Mouse (Mus musculus): ENCODE measurements around the gene Ccdc34. TPM values are rescaled to one million over a fixed set of nuclear protein-coding genes. Genes with fewer than 3 reads are reported as not detected.
"Not testable (repeated sequence)": the region's sequence is repeated elsewhere in the genome, so short reads cannot be mapped to it uniquely, and the experiment has no call there.

Gene Ccdc34
- polyA plus RNA-seq, 1 experiment from 2014 or later = 38.7 TPM

DNA sequence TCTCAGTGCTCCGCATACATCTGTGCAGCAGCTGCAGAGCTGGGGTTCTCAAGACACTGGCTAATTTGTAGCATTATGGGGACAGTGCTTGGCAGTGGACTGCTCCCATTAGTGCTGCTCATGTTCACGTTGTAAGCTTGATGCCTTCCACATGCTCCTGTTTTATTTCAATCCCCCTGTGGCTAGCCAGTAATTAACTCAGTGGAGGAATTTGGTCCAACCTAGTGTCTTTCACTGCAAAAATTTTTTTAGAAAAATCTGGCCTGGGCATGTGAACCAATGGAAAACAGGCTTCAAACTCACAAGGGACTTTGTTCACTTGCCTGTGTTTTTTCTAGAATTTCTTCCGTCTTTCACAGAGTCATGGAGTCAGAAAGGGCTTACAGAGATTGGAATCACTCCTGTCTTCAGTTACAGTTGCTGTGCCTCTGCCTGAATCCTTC, 68.1 kb downstream of the Ccdc34 start:
- Histone ChIP-seq H3K4me3 (ENCODE audit: low read length) (no peak overlapping the region), H3K36me3 (ENCODE audit: control insufficient read depth, insufficient read depth, low read length) (no peaks in the 10 kb centered on the region), H3K4me2 (ENCODE audit: low read depth, low read length) (no peak overlapping the region), H3K9me3 (ENCODE audit: control insufficient read depth, low read length) (no peaks in the 10 kb centered on the region), H3K27me3 (ENCODE audit: control insufficient read depth, insufficient read depth, low read depth, low read length) (no peaks in the 10 kb centered on the region; the same call in 1 of the 2 replicates), H3K9ac (ENCODE audit: low read length) (no peak overlapping the region), H3K27ac (ENCODE audit: low read length) (no peak overlapping the region), H3K4me1 (replicated peaks; ENCODE audit: control insufficient read depth, insufficient read depth, low read length) (no peaks in the 10 kb centered on the region)
- ATAC-seq (ENCODE audit: low read depth) = no peak
- whole genome bisulfite sequencing = 63% methylated on average over 3 of the region's 3 CpGs

DNA sequence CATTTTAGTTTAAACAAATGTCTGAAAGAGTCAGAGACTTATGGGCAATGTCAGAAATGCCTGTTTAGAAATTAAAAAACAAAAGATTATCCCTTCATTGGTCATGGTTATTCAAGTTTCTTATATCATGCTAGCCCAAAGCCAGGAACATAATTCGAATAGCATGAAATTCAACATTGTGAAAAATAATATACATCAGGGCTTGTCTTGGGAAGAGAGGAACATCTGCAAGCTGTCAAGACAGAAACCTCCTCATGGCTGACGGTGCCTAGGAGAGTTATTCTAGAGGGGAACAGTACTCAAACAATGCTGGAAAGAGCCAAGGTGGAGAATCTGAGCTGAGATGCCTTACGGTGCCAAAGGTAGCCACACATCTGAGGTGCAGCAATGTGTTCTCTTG, 96.5 kb downstream of the Ccdc34 start:
- H3K9me3 ChIP-seq (ENCODE audit: control insufficient read depth, low read length) = no peaks in the 10 kb centered on the region
- H3K36me3 ChIP-seq (ENCODE audit: control insufficient read depth, insufficient read depth, low read length) = no peaks in the 10 kb centered on the region
- no peak overlapping the region for H3K27ac ChIP-seq (ENCODE audit: low read length)
- no peak overlapping the region for H3K9ac ChIP-seq (ENCODE audit: low read length)
- H3K4me2 ChIP-seq (ENCODE audit: low read depth, low read length) = no peak overlapping the region
- ATAC-seq (ENCODE audit: low read depth) = no peak
- no peak overlapping the region for H3K4me3 ChIP-seq (ENCODE audit: low read length)
- 74% methylated on average over 3 of the region's 3 CpGs for WGBS
- no peaks in the 10 kb centered on the region for H3K27me3 ChIP-seq (ENCODE audit: control insufficient read depth, insufficient read depth, low read depth, low read length)
- H3K4me1 ChIP-seq (replicated peaks; ENCODE audit: control insufficient read depth, insufficient read depth, low read length) = no peaks in the 10 kb centered on the region

DNA sequence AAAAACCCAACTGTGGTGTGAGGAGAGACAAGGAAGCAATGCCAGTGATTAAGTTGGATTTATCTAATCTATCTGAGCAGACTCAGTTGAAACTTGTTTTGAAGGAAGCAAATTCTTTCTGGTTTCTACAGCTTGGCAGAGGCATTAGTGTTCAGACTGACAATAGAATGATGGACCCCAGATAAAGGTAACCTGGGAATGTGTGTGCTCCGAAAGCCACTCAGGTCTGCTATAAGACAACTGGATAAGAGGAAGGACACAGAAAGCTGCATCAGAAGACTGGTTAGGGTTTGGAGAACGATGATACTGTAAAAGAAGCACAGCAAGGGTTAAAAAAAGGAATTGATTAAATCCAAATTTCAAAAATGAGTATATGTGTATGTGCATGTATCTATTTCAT, 111.8 kb downstream of the Ccdc34 start:
- H3K4me1 ChIP-seq (replicated peaks; ENCODE audit: control insufficient read depth, insufficient read depth, low read length) = no peaks in the 10 kb centered on the region
- 73% methylated on average over 2 of the region's 2 CpGs for WGBS
- ATAC-seq (ENCODE audit: low read depth) = no peak

DNA sequence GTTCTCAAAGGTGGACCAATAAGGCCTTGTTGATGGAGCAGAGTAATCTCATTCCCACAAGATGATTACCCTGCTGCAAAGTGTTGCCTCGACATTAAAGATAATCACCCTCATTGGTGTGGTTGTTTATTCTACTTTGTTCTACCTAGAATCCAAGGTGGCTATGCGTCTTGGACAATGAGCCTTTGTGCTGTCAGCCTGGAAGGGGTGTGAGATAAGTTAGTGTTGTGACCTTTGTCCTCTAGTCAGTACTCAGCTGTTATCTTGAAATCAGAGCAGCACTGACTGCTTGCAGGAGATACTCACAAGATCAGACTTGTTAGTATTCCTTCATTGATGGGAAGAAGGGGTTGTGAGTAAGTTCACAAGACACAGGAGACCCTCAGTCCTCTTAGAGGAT, 114.0 kb downstream of the Ccdc34 start:
- H3K9me3 ChIP-seq (ENCODE audit: control insufficient read depth, low read length) = no peaks in the 10 kb centered on the region
- H3K4me3 ChIP-seq (ENCODE audit: low read length) = no peak overlapping the region
- no peak overlapping the region for H3K9ac ChIP-seq (ENCODE audit: low read length)
- H3K36me3 ChIP-seq (ENCODE audit: control insufficient read depth, insufficient read depth, low read length) = no peaks in the 10 kb centered on the region
- H3K27me3 ChIP-seq (ENCODE audit: control insufficient read depth, insufficient read depth, low read depth, low read length) = no peaks in the 10 kb centered on the region
- H3K27ac ChIP-seq (ENCODE audit: low read length) = no peak overlapping the region
- no peak overlapping the region for H3K4me2 ChIP-seq (ENCODE audit: low read depth, low read length)
- 12% methylated on average over 2 of the region's 2 CpGs for WGBS
- ATAC-seq (ENCODE audit: low read depth) = no peak
- H3K4me1 ChIP-seq (replicated peaks; ENCODE audit: control insufficient read depth, insufficient read depth, low read length) = no peaks in the 10 kb centered on the region

More for the DNA sequence above, 111.8 kb downstream of the Ccdc34 start:
- Histone ChIP-seq H3K9me3 (ENCODE audit: control insufficient read depth, low read length) (no peaks in the 10 kb centered on the region), H3K27me3 (ENCODE audit: control insufficient read depth, insufficient read depth, low read depth, low read length) (no peaks in the 10 kb centered on the region), H3K4me2 (ENCODE audit: low read depth, low read length) (no peak overlapping the region), H3K9ac (ENCODE audit: low read length) (no peak overlapping the region), H3K36me3 (ENCODE audit: control insufficient read depth, insufficient read depth, low read length) (no peaks in the 10 kb centered on the region), H3K27ac (ENCODE audit: low read length) (no peak overlapping the region), H3K4me3 (ENCODE audit: low read length) (no peak overlapping the region)

DNA sequence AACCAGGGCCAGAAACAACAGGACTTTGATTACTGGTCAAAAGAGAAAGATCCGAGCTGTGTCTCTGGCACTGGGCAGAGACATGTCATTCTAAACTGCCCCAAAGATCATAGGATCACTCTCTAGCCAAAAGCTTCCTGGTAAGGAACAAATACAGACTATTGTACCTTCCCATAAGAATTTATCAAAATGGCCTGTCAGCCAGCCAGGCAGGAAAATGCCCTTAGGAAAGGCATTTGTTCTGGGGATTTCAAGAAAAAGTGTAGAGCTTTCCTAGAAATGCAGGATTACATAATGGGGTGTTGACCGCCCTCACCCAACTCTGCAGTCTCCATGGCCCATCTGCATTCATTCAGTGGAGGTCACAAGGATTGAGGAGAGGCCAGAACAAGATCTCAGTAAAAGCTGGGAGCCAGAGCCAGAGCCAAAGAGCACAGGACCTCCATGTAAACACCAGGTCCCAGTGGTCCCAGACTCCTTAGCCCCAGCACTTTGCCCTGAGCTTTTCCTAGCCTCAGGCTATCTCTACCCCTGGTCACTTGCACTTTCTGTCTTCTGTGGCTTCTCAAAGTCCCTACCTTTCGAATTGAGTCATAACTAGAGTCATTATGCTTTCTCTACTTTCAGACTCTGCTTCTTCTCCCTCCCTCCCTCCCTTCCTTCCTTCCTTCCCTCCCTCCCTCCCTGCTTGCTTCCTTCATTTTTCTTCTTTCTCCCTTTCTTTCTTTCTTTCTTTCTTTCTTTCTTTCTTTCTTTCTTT, 115.9 kb downstream of the Ccdc34 start:
- no peak overlapping the region for H3K27ac ChIP-seq (ENCODE audit: low read length)
- H3K4me1 ChIP-seq (replicated peaks; ENCODE audit: control insufficient read depth, insufficient read depth, low read length) = no peaks in the 10 kb centered on the region
- H3K4me2 ChIP-seq (ENCODE audit: low read depth, low read length) = no peak overlapping the region
- no peaks in the 10 kb centered on the region for H3K27me3 ChIP-seq (ENCODE audit: control insufficient read depth, insufficient read depth, low read depth, low read length)
- no peak for ATAC-seq (ENCODE audit: low read depth)
- WGBS = 58% methylated on average over 3 of the region's 3 CpGs
- H3K9ac ChIP-seq (ENCODE audit: low read length) = no peak overlapping the region
- no peak overlapping the region for H3K4me3 ChIP-seq (ENCODE audit: low read length)
- no peaks in the 10 kb centered on the region for H3K36me3 ChIP-seq (ENCODE audit: control insufficient read depth, insufficient read depth, low read length)
- no peaks in the 10 kb centered on the region for H3K9me3 ChIP-seq (ENCODE audit: control insufficient read depth, low read length)

DNA sequence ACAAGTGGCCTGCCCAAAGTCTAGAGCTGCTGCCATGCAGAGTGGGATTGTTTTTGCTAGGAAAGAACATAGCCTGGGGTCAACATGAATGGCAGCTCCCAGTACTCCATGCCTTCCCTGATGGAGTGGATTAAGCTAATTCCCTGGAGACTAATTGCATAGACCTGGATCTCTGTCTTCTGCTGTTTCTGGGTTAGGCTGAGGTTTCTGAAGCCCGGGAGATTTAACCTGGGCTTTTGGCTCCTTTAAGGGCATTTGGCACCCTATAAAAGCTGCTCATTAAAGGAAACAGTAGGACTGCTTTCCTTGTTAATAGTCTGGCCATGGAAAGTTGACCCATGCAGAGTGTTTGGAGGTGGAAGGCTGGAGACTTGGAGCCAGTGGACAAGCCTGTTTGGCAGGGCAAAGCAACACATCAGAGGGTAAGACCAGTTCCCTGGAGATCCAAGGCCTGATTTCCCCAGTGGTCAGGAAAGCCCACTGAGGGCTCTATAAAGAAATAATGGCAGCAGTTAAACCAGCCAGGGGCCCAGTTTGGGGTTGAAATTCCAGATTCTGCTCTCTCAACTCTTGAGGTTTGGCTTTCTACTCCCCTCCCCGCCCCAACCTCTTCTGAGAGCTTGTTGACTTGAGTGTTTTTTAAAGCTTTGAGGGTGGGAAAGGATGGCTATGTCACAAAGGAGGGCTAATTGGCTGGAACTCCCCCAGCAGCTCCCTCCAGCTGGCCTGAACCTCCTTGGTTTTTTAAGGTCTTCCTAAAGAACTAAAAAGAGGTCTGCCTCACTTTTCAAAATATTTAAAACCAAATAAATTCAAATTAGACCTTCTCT, 117.4 kb downstream of the Ccdc34 start:
- Histone ChIP-seq H3K9me3 (ENCODE audit: control insufficient read depth, low read length) (no peaks in the 10 kb centered on the region), H3K9ac (ENCODE audit: low read length) (no peak overlapping the region), H3K4me1 (replicated peaks; ENCODE audit: control insufficient read depth, insufficient read depth, low read length) (no peaks in the 10 kb centered on the region), H3K36me3 (ENCODE audit: control insufficient read depth, insufficient read depth, low read length) (no peaks in the 10 kb centered on the region), H3K27me3 (ENCODE audit: control insufficient read depth, insufficient read depth, low read depth, low read length) (no peaks in the 10 kb centered on the region), H3K4me3 (ENCODE audit: low read length) (no peak overlapping the region), H3K27ac (ENCODE audit: low read length) (no peak overlapping the region), H3K4me2 (ENCODE audit: low read depth, low read length) (no peak overlapping the region)
- ATAC-seq (ENCODE audit: low read depth) = no peak
- 58% methylated on average over 2 of the region's 2 CpGs for WGBS

DNA sequence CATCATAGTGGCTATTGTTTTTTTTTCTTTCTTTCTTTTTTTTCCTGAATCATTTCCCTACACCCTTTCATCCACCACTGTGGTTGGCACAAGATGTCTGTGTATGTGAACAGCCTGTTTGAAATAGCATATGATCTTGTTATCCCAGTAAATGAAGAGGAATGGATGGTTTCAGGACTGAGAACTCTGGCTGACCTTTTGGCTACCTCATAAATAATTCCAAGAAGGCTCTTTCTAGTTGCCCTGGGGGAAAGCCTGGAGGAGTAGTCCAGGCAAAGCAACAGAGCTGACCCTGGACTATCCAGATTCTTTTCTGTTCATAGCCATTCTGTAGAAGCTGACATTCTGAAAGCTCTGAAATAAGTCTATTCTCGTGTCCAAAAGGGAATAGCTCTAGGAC, 119.7 kb downstream of the Ccdc34 start:
- H3K27me3 ChIP-seq (ENCODE audit: control insufficient read depth, insufficient read depth, low read depth, low read length) = no peaks in the 10 kb centered on the region
- H3K36me3 ChIP-seq (ENCODE audit: control insufficient read depth, insufficient read depth, low read length) = no peaks in the 10 kb centered on the region
- no peak for ATAC-seq (ENCODE audit: low read depth)
- H3K27ac ChIP-seq (ENCODE audit: low read length) = no peak overlapping the region
- H3K4me3 ChIP-seq (ENCODE audit: low read length) = no peak overlapping the region
- no peaks in the 10 kb centered on the region for H3K9me3 ChIP-seq (ENCODE audit: control insufficient read depth, low read length)
- 62% methylated on average over 1 of the region's 1 CpGs for WGBS
- no peak overlapping the region for H3K9ac ChIP-seq (ENCODE audit: low read length)
- no peaks in the 10 kb centered on the region for H3K4me1 ChIP-seq (replicated peaks; ENCODE audit: control insufficient read depth, insufficient read depth, low read length)
- no peak overlapping the region for H3K4me2 ChIP-seq (ENCODE audit: low read depth, low read length)

DNA sequence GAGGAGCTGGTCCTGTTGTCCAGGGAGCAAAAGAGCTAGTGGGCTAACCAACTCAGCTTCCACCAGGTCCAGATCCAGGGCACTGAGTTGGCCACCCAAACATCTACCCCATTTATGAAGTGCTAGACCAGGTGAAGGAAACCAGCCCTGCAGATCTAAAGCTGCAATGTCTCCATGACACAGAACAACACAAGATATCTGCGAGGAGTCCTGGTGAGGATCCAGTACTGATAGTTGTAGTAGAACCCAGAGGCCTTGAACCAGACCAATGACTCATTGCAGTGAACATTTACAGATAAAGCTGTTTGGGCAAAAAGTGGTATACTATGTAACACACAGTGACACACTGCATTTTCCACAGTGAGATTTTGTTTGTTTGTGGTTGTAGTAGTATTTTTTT, 120.5 kb downstream of the Ccdc34 start:
- H3K36me3 ChIP-seq (ENCODE audit: control insufficient read depth, insufficient read depth, low read length) = no peaks in the 10 kb centered on the region
- no peaks in the 10 kb centered on the region for H3K9me3 ChIP-seq (ENCODE audit: control insufficient read depth, low read length)
- no peaks in the 10 kb centered on the region for H3K4me1 ChIP-seq (replicated peaks; ENCODE audit: control insufficient read depth, insufficient read depth, low read length)
- no peaks in the 10 kb centered on the region for H3K27me3 ChIP-seq (ENCODE audit: control insufficient read depth, insufficient read depth, low read depth, low read length)
- no peak overlapping the region for H3K27ac ChIP-seq (ENCODE audit: low read length)
- no peak overlapping the region for H3K9ac ChIP-seq (ENCODE audit: low read length)
- ATAC-seq (ENCODE audit: low read depth) = no peak
- no peak overlapping the region for H3K4me3 ChIP-seq (ENCODE audit: low read length)
- H3K4me2 ChIP-seq (ENCODE audit: low read depth, low read length) = no peak overlapping the region
- 90% methylated on average over 1 of the region's 1 CpGs for WGBS

DNA sequence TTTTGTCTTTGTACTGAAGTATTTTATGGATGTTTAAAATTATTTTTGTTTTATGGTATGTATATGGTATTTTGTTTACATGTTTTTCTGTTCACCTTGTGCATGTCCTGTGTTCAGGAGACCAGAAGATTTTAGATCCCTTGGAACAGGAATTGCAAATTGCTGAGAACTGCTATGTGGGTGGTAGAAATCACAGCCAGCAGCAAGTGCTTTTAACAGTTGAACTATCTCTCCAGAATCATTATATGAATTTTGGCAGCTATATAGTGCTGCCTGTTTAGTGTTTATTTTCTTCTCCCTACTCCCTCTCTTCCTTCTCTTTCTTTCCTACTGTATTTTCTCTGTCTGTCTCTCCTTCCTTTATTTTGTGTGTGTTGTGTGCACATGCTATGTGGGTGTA, 130.4 kb downstream of the Ccdc34 start:
- not testable (repeated sequence) for H3K9me3 ChIP-seq (ENCODE audit: control insufficient read depth, low read length); H3K36me3 ChIP-seq (ENCODE audit: control insufficient read depth, insufficient read depth, low read length); H3K27me3 ChIP-seq (ENCODE audit: control insufficient read depth, insufficient read depth, low read depth, low read length); H3K4me3 ChIP-seq (ENCODE audit: low read length); ATAC-seq (ENCODE audit: low read depth); H3K27ac ChIP-seq (ENCODE audit: low read length); H3K9ac ChIP-seq (ENCODE audit: low read length); H3K4me2 ChIP-seq (ENCODE audit: low read depth, low read length); H3K4me1 ChIP-seq (replicated peaks; ENCODE audit: control insufficient read depth, insufficient read depth, low read length)
